In the genomic region with DNA sequence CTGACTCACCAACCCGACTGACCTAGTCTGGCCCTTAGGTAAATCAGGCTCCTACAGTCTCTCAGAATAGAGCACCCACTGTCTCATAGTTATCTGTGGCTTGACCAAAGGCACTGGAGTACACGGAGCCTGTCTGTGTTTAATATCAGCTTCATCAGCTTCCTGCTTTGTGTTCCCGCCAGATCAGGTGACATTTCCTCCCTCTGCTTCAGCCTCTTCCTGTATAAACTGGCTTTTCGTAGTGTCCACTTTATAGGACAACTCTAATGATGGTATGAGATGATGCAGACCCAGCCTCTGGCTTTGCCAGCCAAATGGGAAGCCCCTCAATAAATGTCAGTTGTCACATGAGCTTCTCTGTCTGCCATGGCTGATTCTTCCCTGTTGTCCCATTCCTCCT, we compare ENCODE assay signal across 29 mouse cellular contexts.
DNase-seq lines count a peak whose midpoint lies in the region; ATAC-seq and TF ChIP-seq lines count a peak whose summit lies in the region.
"Had no signal": no experiment of that assay in that cellular context is flagged by ENCODE, and none has a peak within 500 bp of the region (broad histone marks: within the 10 kb centered on the region; RNA-seq: fewer than 3 reads in every experiment).

No protein-coding gene starts in this region.

- intact Hi-C loops in heart, adult 2 months (cut with DNase I) = loop anchor here (2.0 kb wide), 1 partner anchor 15 kb away; no protein-coding TSS in a partner anchor
- intact Hi-C loops in heart, postnatal 36 days (cut with DNase I) = no loop called here
- intact Hi-C loops in left cerebral cortex, postnatal 36 days (cut with DNase I) = no loop called here

- no peaks in the 10 kb centered on the region for H3K9me3 ChIP-seq in kidney, embryonic 14.5 days (ENCODE audit: control insufficient read depth, low read length)
- H3K9me3 ChIP-seq: embryonic facial prominence, embryonic 12.5 days; forebrain, embryonic 15.5 days; hindbrain, embryonic 12.5 days; lung, embryonic 15.5 days; stomach, embryonic 15.5 days had no signal

- H3K4me2 ChIP-seq in kidney, embryonic 14.5 days (replicated peaks; ENCODE audit: low read depth, low read length) = no peak overlapping the region
- H3K4me2 ChIP-seq: embryonic facial prominence, embryonic 12.5 days; forebrain, embryonic 15.5 days; heart, embryonic 11.5 days; hindbrain, embryonic 12.5 days; lung, embryonic 15.5 days; midbrain, embryonic 11.5 days; stomach, embryonic 15.5 days had no signal

- no peak for DNase-seq in heart, adult 2 months
- no peak for DNase-seq in heart, postnatal 36 days
- DNase-seq in kidney, adult 11 months = no peak
- DNase-seq in 416B (ENCODE audit: low read depth) = peak; percentile 15
- peak; percentile 48 for DNase-seq in lung, postnatal 25 days (ENCODE audit: low spot score)
- no peak for DNase-seq in left cerebral cortex, postnatal 36 days (ENCODE audit: low spot score in 2 of 2)
- DNase-seq: adrenal gland, postnatal 14 days; cerebellum, adult 11-12 months; cerebellum, adult 9-11 months; embryo, embryonic 11 days; gastrocnemius, postnatal 36 days; heart, postnatal 14 days; kidney, adult 8-10 months; kidney, postnatal 10 days; layer of hippocampus, postnatal 36 days; liver; right cerebral cortex, postnatal 25 days; thymus, adult 18-20 months; thymus, postnatal 25 days had no signal

- TF ChIP-seq POLR2A in heart, adult 2 months (IDR thresholded peaks at IDR 0.05; ENCODE audit: insufficient read depth, low read depth, low read length) = no peak

- no peaks in the 10 kb centered on the region for H3K27me3 ChIP-seq in heart, adult 2 months (ENCODE audit: control insufficient read depth, insufficient read depth, low read length)
- no peaks in the 10 kb centered on the region for H3K27me3 ChIP-seq in kidney, embryonic 14.5 days (ENCODE audit: control insufficient read depth, insufficient read depth, low read length)
- H3K27me3 ChIP-seq: embryonic facial prominence, embryonic 12.5 days; forebrain, embryonic 15.5 days; hindbrain, embryonic 12.5 days; lung, embryonic 15.5 days; stomach, embryonic 15.5 days had no signal

- peaks cover 2% of the 10 kb centered on the region; the same call in 1 of the 2 replicates for H3K79me2 ChIP-seq in heart, adult 2 months (replicated peaks; ENCODE audit: control insufficient read depth, insufficient read depth, low read length)

- H3K36me3 ChIP-seq in heart, adult 2 months (ENCODE audit: control insufficient read depth, insufficient read depth, low read length) = peaks cover 22% of the 10 kb centered on the region
- H3K36me3 ChIP-seq in kidney, embryonic 14.5 days (ENCODE audit: control insufficient read depth, insufficient read depth, low read length) = no peaks in the 10 kb centered on the region
- H3K36me3 ChIP-seq: embryonic facial prominence, embryonic 12.5 days; forebrain, embryonic 15.5 days; hindbrain, embryonic 12.5 days; lung, embryonic 15.5 days; stomach, embryonic 15.5 days had no signal

- TF ChIP-seq CTCF in heart, adult 2 months (IDR thresholded peaks at IDR 0.05) = no peak

- peak; percentile 18; the same call in 1 of the 2 replicates for ATAC-seq in kidney, embryonic 14.5 days (ENCODE audit: low FRiP score, low TSS enrichment)
- ATAC-seq: forebrain, embryonic 15.5 days; midbrain, embryonic 16.5 days had no signal

- WGBS in heart, adult 2 months = 41% methylated on average over 4 of the region's 4 CpGs
- 48% methylated on average over 4 of the region's 4 CpGs for WGBS in kidney, embryonic 14.5 days

- H3K4me3 ChIP-seq in heart, adult 2 months = no peak overlapping the region
- H3K4me3 ChIP-seq in kidney, embryonic 14.5 days (ENCODE audit: low read length) = no peak overlapping the region
- H3K4me3 ChIP-seq: embryonic facial prominence, embryonic 12.5 days; forebrain, embryonic 15.5 days; hindbrain, embryonic 12.5 days; lung, embryonic 15.5 days; stomach, embryonic 15.5 days had no signal

- no peak overlapping the region for H3K9ac ChIP-seq in heart, adult 2 months (ENCODE audit: low read depth, low read length)
- H3K9ac ChIP-seq in kidney, embryonic 14.5 days (ENCODE audit: low read depth, low read length) = no peak overlapping the region
- H3K9ac ChIP-seq: embryonic facial prominence, embryonic 12.5 days; forebrain, embryonic 15.5 days; hindbrain, embryonic 12.5 days; liver, embryonic 14.5 days; lung, embryonic 15.5 days; stomach, embryonic 15.5 days had no signal

- H3K27ac ChIP-seq in heart, adult 2 months = peak overlapping the region; percentile 44
- no peak overlapping the region for H3K27ac ChIP-seq in kidney, embryonic 14.5 days (ENCODE audit: low read depth, low read length)
- H3K27ac ChIP-seq: embryonic facial prominence, embryonic 12.5 days; forebrain, embryonic 15.5 days; hindbrain, embryonic 12.5 days; liver, embryonic 14.5 days; lung, embryonic 15.5 days; stomach, embryonic 15.5 days had no signal

- peaks cover 34% of the 10 kb centered on the region for H3K4me1 ChIP-seq in heart, adult 2 months (ENCODE audit: control insufficient read depth, insufficient read depth, low read length)
- peaks cover 17% of the 10 kb centered on the region for H3K4me1 ChIP-seq in kidney, embryonic 14.5 days (ENCODE audit: control insufficient read depth, insufficient read depth, low read length)
- H3K4me1 ChIP-seq: forebrain, embryonic 15.5 days; stomach, embryonic 15.5 days had no signal

- no peak for TF ChIP-seq EP300 in heart, adult 2 months (IDR thresholded peaks at IDR 0.05; ENCODE audit: insufficient read depth, low read depth, low read length)

Comparison
In these comparisons a context has a peak if more than half of its experiments do, and no peak if none do; other contexts are left out.
1. DNase-seq: peak in 416B (single experiment) and lung, postnatal 25 days (single experiment); none in heart, adult 2 months (0 of 2), heart, postnatal 36 days (0 of 2), kidney, adult 11 months (single experiment) and left cerebral cortex, postnatal 36 days (0 of 2).